Mouse (Mus musculus) embryo, embryonic 9.5 days (tissue): ENCODE results near the gene Atg9b.

Experiments used
- DNase-seq: peaks from one replicate; pipeline ENCODE4 v3.0.0-alpha.2; 2017; ENCODE audit errors: extremely low spot score

Atg9b gene

DNA sequence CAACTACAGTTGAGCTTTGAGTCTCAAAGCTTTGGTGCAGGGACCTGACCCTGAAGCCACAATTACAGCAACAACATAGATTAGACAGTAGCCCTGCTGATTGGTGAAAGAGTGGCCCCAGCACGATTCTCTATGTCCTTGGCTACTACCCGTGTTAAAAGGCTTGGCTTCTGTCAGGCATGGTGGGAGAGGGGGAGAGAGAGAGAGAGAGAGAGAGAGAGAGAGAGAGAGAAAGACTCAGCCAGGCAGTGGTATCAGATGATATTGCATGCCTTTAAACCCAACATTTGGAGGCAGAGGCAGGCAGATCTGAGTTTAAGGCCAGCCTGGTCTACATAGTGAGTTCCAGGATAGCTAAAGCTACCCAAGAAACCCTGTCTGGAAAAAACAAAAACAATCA lies 10.0 kb downstream of the Atg9b start:
- DNase-seq: no peak

DNA sequence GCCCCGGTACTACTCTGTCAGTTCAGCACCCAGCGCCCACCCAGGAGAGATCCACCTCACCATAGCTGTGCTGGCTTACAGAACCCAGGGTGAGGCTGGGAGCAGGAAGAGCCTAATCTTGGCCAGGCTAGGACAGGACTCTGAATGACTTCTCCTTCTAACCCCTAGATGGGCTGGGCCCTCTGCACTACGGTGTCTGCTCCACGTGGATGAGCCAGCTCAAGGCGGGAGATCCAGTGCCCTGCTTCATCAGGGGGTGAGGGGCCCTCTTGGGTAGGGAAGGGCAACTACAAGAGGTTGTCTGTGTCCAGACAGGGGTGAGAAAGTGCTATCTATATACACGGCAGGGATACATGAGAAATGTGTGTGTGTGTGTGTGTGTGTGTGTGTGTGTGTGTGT lies 10.5 kb downstream of the Atg9b start:
- DNase-seq: no peak

GRCm38 (mm10) chr5:24380499-24380898 lies 11.4 kb downstream of the Atg9b start:
- DNase-seq: no peak

DNA sequence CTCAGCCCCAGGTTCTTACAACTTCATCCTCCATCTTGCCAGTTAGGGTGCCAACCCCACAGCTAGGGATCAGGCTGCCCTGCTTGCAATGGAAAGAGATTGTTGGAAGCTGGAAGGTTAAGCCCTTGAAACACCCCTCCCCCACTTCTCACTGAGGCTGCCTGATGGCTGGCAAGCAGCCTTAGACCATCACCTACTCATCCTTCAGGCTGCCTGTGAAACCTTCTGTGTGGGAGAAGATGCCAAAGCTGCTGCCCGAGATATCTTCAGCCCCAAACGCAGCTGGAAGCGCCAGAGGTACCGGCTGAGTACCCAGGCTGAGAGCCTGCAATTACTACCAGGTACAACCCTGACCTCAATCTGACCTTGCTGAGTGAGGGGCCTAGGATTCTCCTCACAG lies 12.4 kb downstream of the Atg9b start:
- DNase-seq: no peak

DNA sequence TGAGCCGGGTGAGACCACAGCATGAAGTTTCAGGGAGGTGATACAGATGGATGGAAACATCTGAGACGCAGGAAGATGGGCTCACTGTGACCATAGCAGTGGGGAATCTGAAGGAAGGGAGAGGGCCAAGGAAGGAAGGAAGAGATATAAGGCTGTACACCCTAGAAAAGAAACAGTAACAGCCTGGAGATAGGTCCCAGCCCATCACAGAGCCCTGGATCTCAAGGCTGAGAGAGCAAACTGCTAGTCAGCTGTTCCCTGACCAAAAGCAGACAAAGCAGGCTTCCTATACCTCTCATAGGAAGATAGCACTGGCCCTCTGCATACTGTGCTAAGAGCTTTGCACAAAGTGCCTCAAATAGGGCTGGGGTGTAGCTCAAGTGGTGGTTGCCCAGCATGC lies 13.2 kb downstream of the Atg9b start:
- no peak for DNase-seq

- DNase-seq: no peak
Observed at GRCm38 (mm10) chr5:24374666-24375328, 17.1 kb downstream of the Atg9b start.

DNA sequence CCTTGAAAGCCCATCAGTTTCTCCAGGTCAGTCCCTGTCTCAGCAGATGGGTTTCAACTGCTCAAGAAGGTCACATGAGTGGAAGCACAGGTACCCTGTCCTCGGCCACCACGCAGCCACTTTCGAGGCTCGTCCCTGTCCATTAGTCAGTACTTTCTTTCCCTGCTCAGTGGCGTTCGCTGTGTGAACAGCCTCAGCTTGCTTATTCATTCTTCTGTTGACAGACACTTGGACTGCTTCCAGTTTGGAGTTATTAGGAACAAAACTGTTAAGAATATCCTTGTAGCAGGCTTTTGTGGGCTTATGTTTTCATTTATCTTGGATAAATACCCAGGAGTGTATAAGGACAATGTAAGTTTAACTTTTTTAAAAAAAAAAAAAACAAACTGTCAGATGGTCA lies 17.7 kb downstream of the Atg9b start:
- no peak for DNase-seq

GRCm38 (mm10) chr5:24373807-24374206 lies 18.1 kb downstream of the Atg9b start:
- no peak for DNase-seq

DNA sequence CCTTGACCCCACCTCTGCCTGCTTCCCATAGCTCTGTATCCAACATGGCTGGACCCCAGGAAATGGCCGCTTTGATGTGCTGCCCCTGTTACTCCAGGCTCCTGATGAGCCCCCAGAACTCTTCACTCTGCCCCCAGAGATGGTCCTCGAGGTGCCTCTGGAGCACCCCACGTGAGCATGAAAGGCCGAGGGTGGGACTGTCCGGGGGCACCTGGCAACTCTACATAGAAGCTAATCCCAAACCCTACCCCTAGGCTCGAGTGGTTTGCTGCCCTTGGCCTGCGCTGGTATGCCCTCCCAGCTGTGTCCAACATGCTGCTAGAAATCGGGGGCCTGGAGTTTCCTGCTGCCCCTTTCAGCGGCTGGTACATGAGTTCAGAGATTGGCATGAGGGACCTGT lies 22.2 kb downstream of the Atg9b start:
- no peak for DNase-seq

- no peak for DNase-seq
Observed at GRCm38 (mm10) chr5:24366426-24366825, 25.5 kb downstream of the Atg9b start.

GRCm38 (mm10) chr5:24365528-24365927 lies 26.4 kb downstream of the Atg9b start:
- no peak for DNase-seq

DNA sequence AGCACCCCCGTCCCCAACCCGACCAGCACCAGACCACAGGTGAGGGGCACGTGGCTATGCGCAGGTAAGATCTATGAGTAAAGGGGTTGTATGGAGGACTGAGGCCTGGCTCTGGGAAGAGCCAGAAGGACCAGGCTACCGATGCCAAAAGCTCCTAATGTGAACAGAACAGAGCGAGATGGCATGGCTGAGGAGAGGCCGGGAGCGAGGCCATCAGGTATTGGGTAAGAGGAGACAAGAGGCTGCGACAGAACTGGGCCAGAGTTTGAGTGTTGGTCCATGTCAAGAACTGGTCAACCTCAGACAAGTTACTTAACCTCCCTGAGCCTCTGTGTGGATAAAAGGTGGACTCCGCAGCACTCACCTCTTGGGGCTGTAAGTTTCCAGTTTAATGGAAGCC lies 27.0 kb downstream of the Atg9b start:
- no peak for DNase-seq

- no peak for DNase-seq
Observed at GRCm38 (mm10) chr5:24364508-24364907, 27.4 kb downstream of the Atg9b start, which contains the start of gene Nos3. Nos3 (plus strand) TSS chr5:24364810.

GRCm38 (mm10) chr5:24364061-24364460 lies 27.9 kb downstream of the Atg9b start:
- DNase-seq: no peak

GRCm38 (mm10) chr5:24363467-24363866 lies 28.5 kb downstream of the Atg9b start:
- no peak for DNase-seq

DNA sequence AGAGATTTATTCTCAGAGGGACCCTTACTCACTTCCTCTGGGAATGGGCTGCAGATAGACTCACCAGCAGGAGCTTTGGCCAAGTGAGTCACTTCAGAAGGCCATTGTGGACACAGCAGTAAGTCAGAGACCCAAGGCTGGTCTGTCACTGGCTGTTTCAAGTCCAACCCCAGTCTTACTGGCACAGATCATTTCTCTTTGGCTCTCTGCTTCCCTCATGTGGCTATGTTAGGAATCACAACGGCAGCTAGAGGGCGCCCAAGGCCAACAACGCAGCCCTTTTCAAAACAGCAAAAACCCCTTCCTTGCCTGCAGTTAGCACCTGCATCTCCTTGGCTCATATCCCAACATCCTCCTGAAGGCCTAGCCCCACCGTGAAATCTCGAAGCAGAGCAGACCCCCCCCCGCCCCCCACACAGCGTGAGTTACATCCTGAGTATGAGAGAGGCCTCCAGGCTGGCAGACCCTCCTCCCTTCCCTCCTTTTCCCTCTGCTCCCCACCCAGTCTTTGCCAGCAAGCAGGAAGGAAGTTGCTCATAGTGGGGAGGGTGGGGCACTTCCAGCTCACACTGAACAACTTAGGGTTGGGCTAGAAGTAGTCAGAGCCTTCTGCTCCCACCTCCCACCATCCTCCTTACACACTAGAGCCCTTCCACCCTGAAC lies 31.0 kb downstream of the Atg9b start:
- peak; percentile 86 for DNase-seq

GRCm38 (mm10) chr5:24357461-24357860 lies 34.5 kb downstream of the Atg9b start:
- peak; percentile 86 for DNase-seq

DNA sequence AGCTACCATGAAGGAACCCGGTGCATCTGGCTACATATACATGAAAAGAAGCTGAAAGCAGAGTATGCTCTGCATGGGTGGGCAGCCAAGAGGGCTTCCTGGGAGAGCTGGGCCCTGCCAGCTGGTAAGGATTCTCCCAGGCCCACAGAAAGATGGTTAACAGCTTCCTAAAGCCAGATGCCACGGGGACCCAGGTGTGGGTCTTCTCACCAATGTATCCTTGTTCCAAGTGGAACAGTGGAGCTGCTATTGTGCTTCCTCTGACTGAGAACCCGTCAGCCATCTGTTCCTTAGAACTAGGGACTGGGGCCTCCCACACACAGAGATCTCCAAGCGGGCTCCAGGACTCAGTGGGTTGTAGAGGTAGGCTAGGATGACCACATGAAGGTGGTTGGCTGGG lies 35.2 kb downstream of the Atg9b start:
- no peak for DNase-seq

DNA sequence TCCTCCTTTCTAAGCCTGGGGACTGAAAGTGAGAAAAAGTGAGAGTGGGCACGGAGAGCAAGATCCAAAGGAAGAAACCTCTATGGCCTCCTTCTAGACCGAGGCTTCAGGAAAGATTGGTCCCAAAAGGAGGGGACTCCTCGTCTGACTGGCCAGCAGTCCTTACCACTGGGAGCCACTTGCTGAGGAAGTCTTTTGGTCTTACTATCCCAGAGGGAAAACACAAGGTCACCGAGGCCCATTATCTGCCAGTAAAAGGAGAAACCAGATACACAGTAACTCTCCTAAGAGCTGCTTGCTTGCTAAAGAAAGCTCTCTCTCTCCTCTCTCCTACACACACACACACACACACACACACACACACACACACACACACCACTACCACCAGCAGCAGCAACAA lies 38.6 kb downstream of the Atg9b start:
- no peak for DNase-seq

GRCm38 (mm10) chr5:24352251-24352859 lies 39.6 kb downstream of the Atg9b start:
- DNase-seq: peak; percentile 77

DNA sequence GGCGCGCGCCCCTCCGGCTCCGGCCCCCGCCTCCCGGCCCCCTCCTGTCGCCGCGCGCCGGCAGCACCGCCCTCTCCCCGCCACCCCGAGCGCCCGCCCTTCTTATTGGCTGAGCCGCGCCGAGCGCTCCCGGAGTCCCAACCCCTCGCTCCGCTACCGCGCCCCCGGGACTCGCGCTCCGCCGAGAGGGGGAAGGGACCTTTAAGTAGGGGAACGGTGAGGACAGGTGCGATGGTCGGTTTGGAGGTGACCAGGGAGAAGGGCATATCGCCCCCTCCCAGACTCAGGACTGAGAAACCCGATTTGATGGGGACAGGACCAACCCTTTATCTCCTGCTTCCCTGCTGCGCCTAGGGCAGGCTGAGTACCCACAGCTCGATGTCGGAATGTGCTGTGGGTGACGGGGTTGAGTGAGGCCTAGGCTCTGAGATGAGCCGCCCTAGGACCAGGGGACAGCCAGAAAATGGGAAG lies 40.2 kb downstream of the Atg9b start:
- peak; percentile 88 for DNase-seq

GRCm38 (mm10) chr5:24351278-24351677 lies 40.7 kb downstream of the Atg9b start, which contains the start of gene Kcnh2:
Kcnh2 (minus strand) TSS chr5:24351604.
- DNase-seq: no peak
